Mouse (Mus musculus) cerebellum, adult 9-11 months (tissue): Measurements from ENCODE around the gene Sbf1.

ENCODE experiments used
- DNase-seq: peaks from one replicate; pipeline ENCODE4 v3.0.0; 2022

Gene Sbf1

GRCm38 (mm10) chr15:89316146-89316545 lies 1.0 kb upstream of the Sbf1 start:
- DNase-seq: peak; percentile 57

- DNase-seq: peak; percentile 79
Observed at GRCm38 (mm10) chr15:89314511-89315189, 461 bp downstream of the Sbf1 start.

- DNase-seq: no peak
Observed at GRCm38 (mm10) chr15:89314107-89314506, 1.0 kb downstream of the Sbf1 start.

- peak; percentile 58 for DNase-seq
Observed at GRCm38 (mm10) chr15:89313359-89313758, 1.8 kb downstream of the Sbf1 start.

- peak; percentile 83 for DNase-seq
Observed at GRCm38 (mm10) chr15:89309962-89310498, 5.1 kb downstream of the Sbf1 start.

- peak; percentile 71 for DNase-seq
Observed at GRCm38 (mm10) chr15:89308406-89309139, 6.5 kb downstream of the Sbf1 start.

- no peak for DNase-seq
Observed at GRCm38 (mm10) chr15:89307461-89307860, 7.7 kb downstream of the Sbf1 start.

GRCm38 (mm10) chr15:89305966-89306365 lies 9.1 kb downstream of the Sbf1 start:
- peak; percentile 13 for DNase-seq

- no peak for DNase-seq
Observed at GRCm38 (mm10) chr15:89300600-89300999, 14.5 kb downstream of the Sbf1 start.

GRCm38 (mm10) chr15:89300180-89300579 lies 14.9 kb downstream of the Sbf1 start:
- no peak for DNase-seq

GRCm38 (mm10) chr15:89297695-89298094 lies 17.4 kb downstream of the Sbf1 start:
- no peak for DNase-seq

GRCm38 (mm10) chr15:89296465-89296864 lies 18.6 kb downstream of the Sbf1 start:
- DNase-seq: no peak

GRCm38 (mm10) chr15:89295580-89296165 lies 19.4 kb downstream of the Sbf1 start:
- DNase-seq: no peak

- no peak for DNase-seq
Observed at GRCm38 (mm10) chr15:89293778-89294177, 21.3 kb downstream of the Sbf1 start.

GRCm38 (mm10) chr15:89292795-89293194 lies 22.3 kb downstream of the Sbf1 start:
- DNase-seq: no peak

GRCm38 (mm10) chr15:89291521-89291920 lies 23.6 kb downstream of the Sbf1 start:
- DNase-seq: no peak

- DNase-seq: no peak
Observed at GRCm38 (mm10) chr15:89289455-89289854, 25.7 kb downstream of the Sbf1 start.

- DNase-seq: no peak
Observed at GRCm38 (mm10) chr15:89288227-89288767, 26.8 kb downstream of the Sbf1 start.

- DNase-seq: no peak
Observed at GRCm38 (mm10) chr15:89286582-89286981, 28.5 kb downstream of the Sbf1 start.

- DNase-seq: peak; percentile 70
Observed at GRCm38 (mm10) chr15:89286114-89286513, 29.0 kb downstream of the Sbf1 start.

GRCm38 (mm10) chr15:89285478-89285877 lies 29.6 kb downstream of the Sbf1 start:
- DNase-seq: no peak

- DNase-seq: peak; percentile 67
Observed at GRCm38 (mm10) chr15:89285004-89285403, 30.1 kb downstream of the Sbf1 start.

- no peak for DNase-seq
Observed at GRCm38 (mm10) chr15:89284094-89284493, 31.0 kb downstream of the Sbf1 start.
